Mouse (Mus musculus) spleen, adult 2 months (tissue): ENCODE measurements around the gene Pbx3.

Experiments used
- CTCF ChIP-seq: fragments of 200-500 bp; IDR thresholded peaks from 2 replicates; pipeline ENCODE4 v1.5.1; 2011; ENCODE audit warnings: mild to moderate bottlenecking, inconsistent platforms; ENCODE audit not compliant: insufficient read depth, insufficient read length, insufficient replicate concordance; ENCODE audit errors: extremely low read depth
- POLR2A ChIP-seq: fragments of 200-500 bp; IDR thresholded peaks from 2 replicates; pipeline ENCODE4 v1.6.1; 2011; ENCODE audit warnings: low read depth, low read length, inconsistent platforms

DNA sequence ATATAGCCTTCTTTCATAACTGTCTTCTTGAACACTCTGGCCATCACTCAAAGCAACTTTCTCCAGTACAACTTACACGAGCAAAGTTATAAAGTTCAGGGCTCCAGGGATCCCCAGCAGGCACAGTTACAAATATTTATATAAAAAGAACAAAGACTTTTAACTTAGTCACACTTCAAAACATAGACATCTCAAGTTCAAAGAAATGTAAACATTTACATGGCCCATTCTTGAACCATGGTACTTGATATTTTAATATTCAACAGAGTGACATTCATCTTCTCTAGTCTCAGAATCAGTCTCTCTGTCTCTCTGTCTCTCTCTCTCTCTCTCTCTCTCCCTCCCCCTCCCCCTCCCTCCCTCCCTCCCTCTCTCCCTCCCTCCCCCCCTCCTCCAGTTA lies 119.3 kb downstream of the Pbx3 start:
- TF ChIP-seq CTCF: no peak
- no peak for TF ChIP-seq POLR2A
